Mouse (Mus musculus): Measurements from ENCODE around the gene Taok1. TPM values are rescaled to one million over a fixed set of nuclear protein-coding genes. Genes with fewer than 3 reads are reported as not detected.
A peak's percentile ranks its signal among the peaks of the same experiment; 100 is the strongest.

Gene Taok1
- total RNA-seq, 2 experiments from 2014 or later, result 33.7 to 36.4 TPM

GRCm38 (mm10) chr11:77513811-77514170 lies 93.8 kb downstream of the Taok1 start:
- intact Hi-C loops (cut with DNase I), result loop anchor here (2.0 to 5.0 kb wide), 2 partner anchors 23 to 114 kb away; no protein-coding TSS in a partner anchor
- DNase-seq, result peak; percentile 5 to 26

- peak; percentile 78 to 82 for DNase-seq
- intact Hi-C loops (cut with DNase I), result loop anchor here (2.0 to 5.0 kb wide), 2 partner anchors 22 to 114 kb away; no protein-coding TSS in a partner anchor
These were observed 94.5 kb downstream of the Taok1 start for GRCm38 (mm10) chr11:77512891-77513810.

- DNase-seq, result no peak
- intact Hi-C loops (cut with DNase I), result loop anchor here (5.0 kb wide), 1 partner anchor 116 kb away; no protein-coding TSS in a partner anchor
These were observed 96.3 kb downstream of the Taok1 start for GRCm38 (mm10) chr11:77511336-77511735.

- DNase-seq, result peak; percentile 78 to 82
- intact Hi-C loops (cut with DNase I), result no loop called here
These were observed 99.3 kb downstream of the Taok1 start for GRCm38 (mm10) chr11:77508068-77509021.

GRCm38 (mm10) chr11:77507426-77507825 lies 100.2 kb downstream of the Taok1 start:
- no peak for DNase-seq
- intact Hi-C loops (cut with DNase I), result no loop called here

GRCm38 (mm10) chr11:77506941-77507340 lies 100.7 kb downstream of the Taok1 start:
- DNase-seq, result no peak
- intact Hi-C loops (cut with DNase I), result no loop called here

GRCm38 (mm10) chr11:77506273-77506672 lies 101.3 kb downstream of the Taok1 start:
- intact Hi-C loops (cut with DNase I), result no loop called here
- peak in 1 of 2 experiments; percentile 8 for DNase-seq

- DNase-seq, result no peak
These were observed 102.2 kb downstream of the Taok1 start for GRCm38 (mm10) chr11:77505291-77505980.

GRCm38 (mm10) chr11:77504377-77504776 lies 103.2 kb downstream of the Taok1 start:
- intact Hi-C loops (cut with DNase I), result no loop called here
- peak in 1 of 2 experiments; percentile 17 for DNase-seq

More at GRCm38 (mm10) chr11:77505291-77505980, 102.2 kb downstream of the Taok1 start:
- intact Hi-C loops (cut with DNase I), result no loop called here

GRCm38 (mm10) chr11:77503511-77503910 lies 104.1 kb downstream of the Taok1 start:
- intact Hi-C loops (cut with DNase I), result no loop called here
- DNase-seq, result peak in 1 of 2 experiments; percentile 43

- no peak for DNase-seq
- intact Hi-C loops (cut with DNase I), result no loop called here
These were observed 105.1 kb downstream of the Taok1 start for GRCm38 (mm10) chr11:77502481-77502880.

GRCm38 (mm10) chr11:77501971-77502370 lies 105.6 kb downstream of the Taok1 start:
- intact Hi-C loops (cut with DNase I), result no loop called here
- DNase-seq, result no peak

- intact Hi-C loops (cut with DNase I), result no loop called here
- peak; percentile 59 to 66 for DNase-seq
These were observed 106.2 kb downstream of the Taok1 start for GRCm38 (mm10) chr11:77501392-77501791.

GRCm38 (mm10) chr11:77500361-77501325 lies 107.0 kb downstream of the Taok1 start:
- intact Hi-C loops (cut with DNase I), result loop anchor here (1.0 kb wide), 1 partner anchor 9 kb away; no protein-coding TSS in a partner anchor
- no peak for DNase-seq

- intact Hi-C loops (cut with DNase I), result no loop called here
- DNase-seq, result no peak
These were observed 108.3 kb downstream of the Taok1 start for GRCm38 (mm10) chr11:77499354-77499753.

GRCm38 (mm10) chr11:77498261-77499139 lies 109.1 kb downstream of the Taok1 start:
- intact Hi-C loops (cut with DNase I), result no loop called here
- DNase-seq, result no peak

- intact Hi-C loops (cut with DNase I), result no loop called here
- DNase-seq, result no peak
These were observed 109.8 kb downstream of the Taok1 start for GRCm38 (mm10) chr11:77497851-77498250.

GRCm38 (mm10) chr11:77497341-77497756 lies 110.3 kb downstream of the Taok1 start:
- intact Hi-C loops (cut with DNase I), result no loop called here
- DNase-seq, result no peak

Data from gastrocnemius, postnatal 36 days (tissue).